Mouse (Mus musculus): ENCODE measurements around the gene Disp1. TPM values are rescaled to one million over a fixed set of nuclear protein-coding genes. Genes with fewer than 3 reads are reported as not detected.

Gene Disp1
- polyA plus RNA-seq, 1 experiment from 2014 or later: 4.5 TPM

DNA sequence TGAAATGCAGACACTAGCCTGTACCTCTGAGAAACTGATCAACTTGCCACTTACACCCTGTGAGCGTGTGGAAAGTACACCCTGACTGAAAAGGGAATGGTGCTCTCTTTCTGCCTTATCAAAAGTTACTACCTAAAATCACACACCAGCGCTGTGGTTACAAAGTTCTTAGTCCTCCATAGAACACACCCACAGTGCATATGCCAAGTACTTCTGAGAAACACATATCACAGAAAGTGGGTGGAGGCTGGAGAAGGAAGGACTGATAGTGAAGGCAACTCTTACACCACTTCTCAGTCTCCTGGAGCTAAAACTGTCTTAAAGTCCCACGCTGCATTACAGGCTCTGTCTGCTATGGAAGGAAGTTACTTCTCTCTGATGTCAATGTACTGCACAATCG lies 86.9 kb downstream of the Disp1 start:
- H3K4me2 ChIP-seq (replicated peaks; ENCODE audit: low read depth): peak overlapping the region; percentile 21; the same call in 1 of the 2 replicates
- H3K27ac ChIP-seq (ENCODE audit: low read depth, low read length): peak overlapping the region; percentile 50
- 0 out of 2 replicates have a peak, but pooled peaks cover 5% of the 10 kb centered on the region for H3K36me3 ChIP-seq (ENCODE audit: control insufficient read depth, insufficient read depth)
- peak; percentile 85 for ATAC-seq
- no peaks in the 10 kb centered on the region for H3K27me3 ChIP-seq (replicated peaks; ENCODE audit: control insufficient read depth, insufficient read depth, low read length)
- no peak overlapping the region for H3K9ac ChIP-seq (ENCODE audit: low read depth, low read length)
- WGBS: 39% methylated on average over 4 of the region's 4 CpGs
- H3K4me1 ChIP-seq (replicated peaks; ENCODE audit: control insufficient read depth, insufficient read depth, low read length): peaks cover 12% of the 10 kb centered on the region; the same call in 1 of the 2 replicates
- no peak overlapping the region for H3K4me3 ChIP-seq (ENCODE audit: low read depth, low read length)
- no peaks in the 10 kb centered on the region for H3K9me3 ChIP-seq (ENCODE audit: control insufficient read depth)
- no peak for TF ChIP-seq CTCF (IDR thresholded peaks at IDR 0.05; ENCODE audit: low read depth)

DNA sequence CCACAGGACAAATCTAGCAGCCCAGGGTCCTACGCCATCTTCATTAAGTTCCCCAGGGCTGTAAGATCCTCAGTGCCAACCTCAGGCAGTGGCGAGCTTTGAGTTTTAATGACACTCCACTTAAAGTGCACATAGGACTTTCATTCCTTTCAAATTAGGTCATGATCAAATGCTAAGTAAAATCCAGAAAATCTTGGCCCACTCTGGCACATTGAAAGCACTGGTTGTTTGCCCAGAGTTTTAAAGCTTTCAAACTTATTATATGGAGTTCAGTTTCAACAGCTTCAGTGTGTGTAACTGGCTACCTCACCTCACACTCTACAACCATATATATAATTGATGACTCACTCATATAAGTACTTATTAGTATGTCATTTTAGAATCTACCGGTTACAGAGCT lies 87.9 kb downstream of the Disp1 start:
- Histone ChIP-seq H3K27ac (ENCODE audit: low read depth, low read length) (no peak overlapping the region), H3K4me1 (replicated peaks; ENCODE audit: control insufficient read depth, insufficient read depth, low read length) (peaks cover 12% of the 10 kb centered on the region; the same call in 1 of the 2 replicates), H3K36me3 (ENCODE audit: control insufficient read depth, insufficient read depth) (0 out of 2 replicates have a peak, but pooled peaks cover 5% of the 10 kb centered on the region), H3K9ac (ENCODE audit: low read depth, low read length) (no peak overlapping the region), H3K9me3 (ENCODE audit: control insufficient read depth) (no peaks in the 10 kb centered on the region), H3K4me3 (ENCODE audit: low read depth, low read length) (no peak overlapping the region), H3K4me2 (replicated peaks; ENCODE audit: low read depth) (no peak overlapping the region), H3K27me3 (replicated peaks; ENCODE audit: control insufficient read depth, insufficient read depth, low read length) (no peaks in the 10 kb centered on the region)
- no peak for TF ChIP-seq CTCF (IDR thresholded peaks at IDR 0.05; ENCODE audit: low read depth)
- no peak for ATAC-seq
- 69% methylated on average over 3 of the region's 3 CpGs for whole genome bisulfite sequencing

- 0 out of 2 replicates have a peak, but pooled peaks cover 5% of the 10 kb centered on the region for H3K36me3 ChIP-seq (ENCODE audit: control insufficient read depth, insufficient read depth)
- no peaks in the 10 kb centered on the region for H3K9me3 ChIP-seq (ENCODE audit: control insufficient read depth)
- H3K4me1 ChIP-seq (replicated peaks; ENCODE audit: control insufficient read depth, insufficient read depth, low read length): 0 out of 2 replicates have a peak, but pooled peaks cover 5% of the 10 kb centered on the region
- no peaks in the 10 kb centered on the region for H3K27me3 ChIP-seq (replicated peaks; ENCODE audit: control insufficient read depth, insufficient read depth, low read length)
- no peak overlapping the region for H3K9ac ChIP-seq (ENCODE audit: low read depth, low read length)
- H3K27ac ChIP-seq (ENCODE audit: low read depth, low read length): no peak overlapping the region
- no peak for TF ChIP-seq CTCF (IDR thresholded peaks at IDR 0.05; ENCODE audit: low read depth)
- WGBS: 75% methylated on average over 4 of the region's 4 CpGs
- no peak overlapping the region for H3K4me3 ChIP-seq (ENCODE audit: low read depth, low read length)
- no peak overlapping the region for H3K4me2 ChIP-seq (replicated peaks; ENCODE audit: low read depth)
- no peak for ATAC-seq
These were observed 94.1 kb downstream of the Disp1 start for GRCm38 (mm10) chr1:183127246-183127645.

- WGBS: 60% methylated on average over 3 of the region's 3 CpGs
- H3K27me3 ChIP-seq (replicated peaks; ENCODE audit: control insufficient read depth, insufficient read depth, low read length): no peaks in the 10 kb centered on the region
- no peak overlapping the region for H3K27ac ChIP-seq (ENCODE audit: low read depth, low read length)
- no peak for ATAC-seq
- no peak for TF ChIP-seq CTCF (IDR thresholded peaks at IDR 0.05; ENCODE audit: low read depth)
- no peak overlapping the region for H3K4me2 ChIP-seq (replicated peaks; ENCODE audit: low read depth)
- H3K9me3 ChIP-seq (ENCODE audit: control insufficient read depth): no peaks in the 10 kb centered on the region
- H3K4me3 ChIP-seq (ENCODE audit: low read depth, low read length): no peak overlapping the region
- H3K9ac ChIP-seq (ENCODE audit: low read depth, low read length): no peak overlapping the region
- no peaks in the 10 kb centered on the region for H3K36me3 ChIP-seq (ENCODE audit: control insufficient read depth, insufficient read depth)
- H3K4me1 ChIP-seq (replicated peaks; ENCODE audit: control insufficient read depth, insufficient read depth, low read length): no peaks in the 10 kb centered on the region
These were observed 97.6 kb downstream of the Disp1 start for GRCm38 (mm10) chr1:183123725-183124124.

GRCm38 (mm10) chr1:183120341-183120923 lies 100.9 kb downstream of the Disp1 start:
- Histone ChIP-seq H3K4me3 (ENCODE audit: low read depth, low read length) (no peak overlapping the region), H3K4me2 (replicated peaks; ENCODE audit: low read depth) (no peak overlapping the region), H3K4me1 (replicated peaks; ENCODE audit: control insufficient read depth, insufficient read depth, low read length) (no peaks in the 10 kb centered on the region), H3K27me3 (replicated peaks; ENCODE audit: control insufficient read depth, insufficient read depth, low read length) (no peaks in the 10 kb centered on the region), H3K27ac (ENCODE audit: low read depth, low read length) (no peak overlapping the region), H3K9me3 (ENCODE audit: control insufficient read depth) (no peaks in the 10 kb centered on the region), H3K9ac (ENCODE audit: low read depth, low read length) (no peak overlapping the region), H3K36me3 (ENCODE audit: control insufficient read depth, insufficient read depth) (no peaks in the 10 kb centered on the region)
- no peak for ATAC-seq
- WGBS: 82% methylated on average over 12 of the region's 12 CpGs
- no peak for TF ChIP-seq CTCF (IDR thresholded peaks at IDR 0.05; ENCODE audit: low read depth)

- H3K4me3 ChIP-seq (ENCODE audit: low read depth, low read length): no peak overlapping the region
- no peaks in the 10 kb centered on the region for H3K4me1 ChIP-seq (replicated peaks; ENCODE audit: control insufficient read depth, insufficient read depth, low read length)
- no peak overlapping the region for H3K27ac ChIP-seq (ENCODE audit: low read depth, low read length)
- H3K9me3 ChIP-seq (ENCODE audit: control insufficient read depth): no peaks in the 10 kb centered on the region
- no peaks in the 10 kb centered on the region for H3K27me3 ChIP-seq (replicated peaks; ENCODE audit: control insufficient read depth, insufficient read depth, low read length)
- no peak overlapping the region for H3K4me2 ChIP-seq (replicated peaks; ENCODE audit: low read depth)
- no peak for ATAC-seq
- 80% methylated on average over 21 of the region's 21 CpGs for WGBS
- no peak overlapping the region for H3K9ac ChIP-seq (ENCODE audit: low read depth, low read length)
- TF ChIP-seq CTCF (IDR thresholded peaks at IDR 0.05; ENCODE audit: low read depth): peak; percentile 18; the same call in 1 of the 2 replicates
- H3K36me3 ChIP-seq (ENCODE audit: control insufficient read depth, insufficient read depth): no peaks in the 10 kb centered on the region
These were observed 103.2 kb downstream of the Disp1 start for GRCm38 (mm10) chr1:183117827-183118825.
